17 mouse cellular contexts compared by ENCODE assay signal in the genomic region with DNA sequence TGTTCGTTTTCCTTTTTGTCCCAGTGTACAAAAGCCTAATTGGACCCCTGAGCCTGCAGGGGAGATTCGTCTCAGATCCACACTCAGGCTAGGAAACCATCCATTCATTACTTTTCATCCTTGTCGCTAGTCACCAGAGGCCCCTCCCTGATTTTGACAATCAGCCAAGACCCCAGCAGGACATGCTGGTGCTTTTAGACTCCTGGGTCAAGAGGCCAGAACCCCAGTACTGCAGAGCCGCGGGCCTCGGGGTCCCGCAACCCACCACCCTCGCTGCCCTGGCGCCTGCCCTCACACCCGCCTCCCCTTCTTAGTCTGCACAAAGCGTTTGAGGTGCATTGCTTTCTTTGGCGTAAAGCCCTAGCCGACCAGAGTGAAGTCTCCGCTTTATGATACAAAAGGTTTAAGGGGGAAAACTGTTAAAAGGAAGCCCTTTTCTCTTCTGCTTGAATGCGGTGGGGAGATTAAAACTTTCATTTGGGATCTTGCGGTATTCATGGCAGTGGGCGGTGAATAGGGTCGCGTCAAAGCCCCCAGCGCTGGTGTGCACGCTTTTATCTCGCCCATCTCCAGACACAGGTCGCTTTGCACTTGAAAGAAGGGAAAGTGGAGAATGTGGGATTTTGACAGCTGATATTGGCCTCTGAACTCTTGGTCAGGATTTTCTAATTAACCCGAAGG. TPM values are rescaled to one million over a fixed set of nuclear protein-coding genes. Genes with fewer than 3 reads are reported as not detected.
DNase-seq lines count a peak whose midpoint lies in the region; ATAC-seq and TF ChIP-seq lines count a peak whose summit lies in the region.
"Had no signal": no experiment of that assay in that cellular context is flagged by ENCODE, and none has a peak within 500 bp of the region (broad histone marks: within the 10 kb centered on the region; RNA-seq: fewer than 3 reads in every experiment).

No protein-coding gene starts in this region.

- peak overlapping the region; percentile 58 for H3K4me2 ChIP-seq in heart, embryonic 13.5 days
- peak overlapping the region; percentile 44 for H3K4me2 ChIP-seq in lung, embryonic 14.5 days
- peak overlapping the region; percentile 10 for H3K4me2 ChIP-seq in limb, embryonic 15.5 days
- H3K4me2 ChIP-seq: neural tube, embryonic 13.5 days had no signal

- 3% methylated on average over 24 of the region's 24 CpGs for WGBS in heart, embryonic 13.5 days
- 3% methylated on average over 24 of the region's 24 CpGs for WGBS in lung, embryonic 14.5 days
- WGBS in embryonic facial prominence, embryonic 10.5 days, result 3% methylated on average over 24 of the region's 24 CpGs
- 4% methylated on average over 24 of the region's 24 CpGs for WGBS in limb, embryonic 15.5 days

- no peak for ATAC-seq in heart, embryonic 13.5 days (ENCODE audit: extremely low read depth, insufficient number of reproducible peaks, low FRiP score, low TSS enrichment)
- ATAC-seq in lung, embryonic 14.5 days (ENCODE audit: insufficient read depth), result no peak
- no peak for ATAC-seq in limb, embryonic 15.5 days (ENCODE audit: insufficient number of reproducible peaks, low FRiP score, low TSS enrichment, low read depth)

- no peak for DNase-seq in heart, postnatal 4 days
- peak; percentile 50 for DNase-seq in lung, embryonic 14.5 days
- DNase-seq in lung, postnatal 10 days, result no peak
- DNase-seq in embryonic facial prominence, embryonic 10.5 days (ENCODE audit: low spot score), result peak; percentile 23
- no peak for DNase-seq in layer of hippocampus, postnatal 10 days (ENCODE audit: low spot score in 2 of 2)
- no peak for DNase-seq in left cerebral cortex, adult 9 months (ENCODE audit: low spot score in 2 of 2)
- DNase-seq: adrenal gland, postnatal 25 days; cerebellum, adult 11 months; right cerebral cortex, postnatal 14 days had no signal

- H3K27ac ChIP-seq in heart, embryonic 13.5 days (replicated peaks), result no peak overlapping the region
- H3K27ac ChIP-seq in lung, embryonic 14.5 days (ENCODE audit: low read depth), result no peak overlapping the region
- H3K27ac ChIP-seq in embryonic facial prominence, embryonic 10.5 days (replicated peaks), result no peak overlapping the region
- H3K27ac ChIP-seq in limb, embryonic 15.5 days, result no peak overlapping the region
- H3K27ac ChIP-seq: neural tube, embryonic 13.5 days had no signal

- H3K27me3 ChIP-seq in heart, embryonic 13.5 days (replicated peaks), result peaks cover 55% of the 10 kb centered on the region
- H3K27me3 ChIP-seq in lung, embryonic 14.5 days (ENCODE audit: insufficient read depth, low read length), result peaks cover 10% of the 10 kb centered on the region; the same call in 1 of the 2 replicates
- peaks cover 91% of the 10 kb centered on the region for H3K27me3 ChIP-seq in embryonic facial prominence, embryonic 10.5 days (replicated peaks; ENCODE audit: low read depth, poor library complexity, severe bottlenecking)
- peaks cover 24% of the 10 kb centered on the region for H3K27me3 ChIP-seq in limb, embryonic 15.5 days

- H3K9me3 ChIP-seq in heart, embryonic 13.5 days, result no peaks in the 10 kb centered on the region
- H3K9me3 ChIP-seq in lung, embryonic 14.5 days (ENCODE audit: low read depth, low read length), result no peaks in the 10 kb centered on the region
- H3K9me3 ChIP-seq in embryonic facial prominence, embryonic 10.5 days, result no peaks in the 10 kb centered on the region
- H3K9me3 ChIP-seq in limb, embryonic 15.5 days, result no peaks in the 10 kb centered on the region
- H3K9me3 ChIP-seq: neural tube, embryonic 13.5 days had no signal

- peak overlapping the region; percentile 14 for H3K4me3 ChIP-seq in heart, embryonic 13.5 days
- H3K4me3 ChIP-seq in lung, embryonic 14.5 days (ENCODE audit: low read depth, low read length), result no peak overlapping the region
- peak overlapping the region; percentile 39 for H3K4me3 ChIP-seq in embryonic facial prominence, embryonic 10.5 days
- H3K4me3 ChIP-seq in limb, embryonic 15.5 days, result 0 out of 2 replicates have a peak overlapping the region, but pooled peaks have one; percentile 1
- H3K4me3 ChIP-seq: neural tube, embryonic 13.5 days had no signal

- no peaks in the 10 kb centered on the region for H3K36me3 ChIP-seq in heart, embryonic 13.5 days
- H3K36me3 ChIP-seq in lung, embryonic 14.5 days (ENCODE audit: insufficient read depth), result no peaks in the 10 kb centered on the region
- H3K36me3 ChIP-seq in embryonic facial prominence, embryonic 10.5 days (replicated peaks), result no peaks in the 10 kb centered on the region
- H3K36me3 ChIP-seq in limb, embryonic 15.5 days, result no peaks in the 10 kb centered on the region
- H3K36me3 ChIP-seq: neural tube, embryonic 13.5 days had no signal

- H3K9ac ChIP-seq in heart, embryonic 13.5 days, result no peak overlapping the region
- H3K9ac ChIP-seq in lung, embryonic 14.5 days, result no peak overlapping the region
- H3K9ac ChIP-seq in limb, embryonic 15.5 days, result no peak overlapping the region
- H3K9ac ChIP-seq: neural tube, embryonic 13.5 days had no signal

- TF ChIP-seq CTCF in lung, embryonic 14.5 days (IDR thresholded peaks at IDR 0.05; ENCODE audit: low read depth), result no peak

- peaks cover 8% of the 10 kb centered on the region for H3K4me1 ChIP-seq in heart, embryonic 13.5 days
- peaks cover 2% of the 10 kb centered on the region; the same call in 1 of the 2 replicates for H3K4me1 ChIP-seq in lung, embryonic 14.5 days (ENCODE audit: insufficient read depth)
- H3K4me1 ChIP-seq in embryonic facial prominence, embryonic 10.5 days, result peaks cover 16% of the 10 kb centered on the region
- H3K4me1 ChIP-seq in limb, embryonic 15.5 days, result peaks cover 11% of the 10 kb centered on the region
- H3K4me1 ChIP-seq: neural tube, embryonic 13.5 days had no signal

RNA-seq across cellular contexts. Expression of a gene that starts 25.3 kb away (rescaled TPM):
- not detected in 2 replicates for polyA plus RNA-seq in heart, embryonic 13.5 days (2015; fragmentation: Nextera tagmentation; extraction: Ambion mirVana)
- not detected for total RNA-seq in heart, postnatal 4 days (2021)
- not detected in 2 replicates for polyA plus RNA-seq in lung, embryonic 14.5 days (2014; fragmentation: Nextera tagmentation; extraction: Ambion mirVana)
- 5.1 and 22.0 TPM in 2 replicates for polyA plus RNA-seq in embryonic facial prominence, embryonic 10.5 days (2016; fragmentation: Nextera tagmentation; extraction: Ambion mirVana)
- 2.0 and 3.5 TPM in 2 replicates for polyA plus RNA-seq in limb, embryonic 15.5 days (2015; fragmentation: Nextera tagmentation; extraction: Ambion mirVana)
- total RNA-seq in layer of hippocampus, postnatal 10 days (2021), result not detected
- total RNA-seq: adrenal gland, postnatal 25 days; gastrocnemius, adult 18-20 months; layer of hippocampus, adult 18-20 months; liver, adult 2 months; megakaryocyte, adult 5-6 weeks had no signal
- polyA plus RNA-seq: liver, adult 2 months; stomach, embryonic 14.5 days had no signal

Comparison
In these comparisons a context has a peak if more than half of its experiments do, and no peak if none do; other contexts are left out.
1. DNase-seq: peak in lung, embryonic 14.5 days (single experiment) and embryonic facial prominence, embryonic 10.5 days (single experiment); none in heart, postnatal 4 days (single experiment), lung, postnatal 10 days (single experiment), layer of hippocampus, postnatal 10 days (0 of 2) and left cerebral cortex, adult 9 months (0 of 2).
2. Peak in every context shown above with its lines, with median percentiles within 50 percentile points of each other: H3K4me2 ChIP-seq.